Comparison of ENCODE assay signal across 26 mouse cellular contexts in genomic region chr7:129235995-129236394, GRCm38 (mm10). TPM values are rescaled to one million over a fixed set of nuclear protein-coding genes. Genes with fewer than 3 reads are reported as not detected.
"Had no signal": no experiment of that assay in that cellular context is flagged by ENCODE, and none has a peak within 500 bp of the region (broad histone marks: within the 10 kb centered on the region; RNA-seq: fewer than 3 reads in every experiment).

No protein-coding gene starts in this region.

- H3K27me3 ChIP-seq: heart, embryonic 15.5 days; hindbrain, embryonic 13.5 days; hindbrain, embryonic 15.5 days; intestine, embryonic 15.5 days; limb, embryonic 13.5 days; limb, embryonic 15.5 days; liver, embryonic 12.5 days had no signal

- H3K4me3 ChIP-seq: heart, adult 2 months; heart, embryonic 13.5 days; heart, embryonic 15.5 days; hindbrain, embryonic 13.5 days; hindbrain, embryonic 15.5 days; intestine, embryonic 15.5 days; limb, embryonic 13.5 days; limb, embryonic 15.5 days; liver, embryonic 12.5 days had no signal

- H3K4me2 ChIP-seq: heart, embryonic 11.5 days; heart, embryonic 13.5 days; heart, embryonic 15.5 days; hindbrain, embryonic 13.5 days; hindbrain, embryonic 15.5 days; intestine, embryonic 15.5 days; limb, embryonic 13.5 days; limb, embryonic 15.5 days; liver, embryonic 12.5 days had no signal

- DNase-seq: gastrocnemius, postnatal 14 days; gastrocnemius, postnatal 36 days; heart, adult 11 months; heart, adult 2 months; heart, postnatal 36 days; kidney, adult 11 months; layer of hippocampus, adult 9-11 months had no signal

- H3K9me3 ChIP-seq: heart, embryonic 13.5 days; heart, embryonic 15.5 days; hindbrain, embryonic 13.5 days; hindbrain, embryonic 15.5 days; intestine, embryonic 15.5 days; limb, embryonic 13.5 days; limb, embryonic 15.5 days; liver, embryonic 12.5 days had no signal

- H3K27ac ChIP-seq: heart, adult 2 months; heart, embryonic 13.5 days; heart, embryonic 15.5 days; hindbrain, embryonic 13.5 days; hindbrain, embryonic 15.5 days; hindbrain, postnatal 0 days; intestine, embryonic 15.5 days; limb, embryonic 13.5 days; limb, embryonic 15.5 days; liver, embryonic 12.5 days; liver, embryonic 14.5 days had no signal

- ATAC-seq: hindbrain, postnatal 0 days; liver, embryonic 12.5 days had no signal

- H3K4me1 ChIP-seq: heart, embryonic 13.5 days; heart, embryonic 15.5 days; hindbrain, embryonic 13.5 days; hindbrain, embryonic 15.5 days; intestine, embryonic 15.5 days; limb, embryonic 13.5 days; limb, embryonic 15.5 days; liver, embryonic 12.5 days had no signal

- H3K9ac ChIP-seq: heart, embryonic 13.5 days; heart, embryonic 15.5 days; hindbrain, embryonic 13.5 days; hindbrain, embryonic 15.5 days; intestine, embryonic 15.5 days; limb, embryonic 13.5 days; limb, embryonic 15.5 days; liver, embryonic 12.5 days; liver, embryonic 14.5 days had no signal

- H3K36me3 ChIP-seq: heart, embryonic 13.5 days; heart, embryonic 15.5 days; hindbrain, embryonic 13.5 days; hindbrain, embryonic 15.5 days; intestine, embryonic 15.5 days; limb, embryonic 13.5 days; limb, embryonic 15.5 days; liver, embryonic 12.5 days had no signal

RNA-seq across cellular contexts. Expression of gene Plpp4, which starts 20.8 kb away (rescaled TPM):
- total RNA-seq: gastrocnemius, adult 18-20 months; gastrocnemius, adult 8-10 months; gastrocnemius, postnatal 36 days; heart, adult 2 months; heart, postnatal 14 days; heart, postnatal 36 days; hematopoietic stem cell, adult 5-6 weeks; liver, adult 2 months had no signal
- polyA plus RNA-seq: gonadal fat pad, adult 2 months; heart, adult 2 months; heart, postnatal 0 days; liver, adult 2 months; liver, embryonic 12.5 days; liver, embryonic 16.5 days had no signal
